In genomic region chr14:8056076-8056475, GRCm38 (mm10) we compare ENCODE assay signal across 24 mouse cellular contexts. TPM values are rescaled to one million over a fixed set of nuclear protein-coding genes. Genes with fewer than 3 reads are reported as not detected.
DNase-seq lines count a peak whose midpoint lies in the region; ATAC-seq and TF ChIP-seq lines count a peak whose summit lies in the region.
"Had no signal": no experiment of that assay in that cellular context is flagged by ENCODE, and none has a peak within 500 bp of the region (broad histone marks: within the 10 kb centered on the region; RNA-seq: fewer than 3 reads in every experiment).

No protein-coding gene starts in this region.

- no peak for TF ChIP-seq CTCF in ES-Bruce4 (IDR thresholded peaks at IDR 0.05; ENCODE audit: low read depth, low read length)

- H3K4me3 ChIP-seq in ES-Bruce4 (ENCODE audit: low read depth, low read length): no peak overlapping the region
- H3K4me3 ChIP-seq: embryonic facial prominence, embryonic 10.5 days; embryonic facial prominence, embryonic 12.5 days; erythroblast, embryonic 14.5 days; forebrain, embryonic 10.5 days had no signal

- H3K36me3 ChIP-seq in ES-Bruce4 (ENCODE audit: control insufficient read depth, insufficient read depth, low read length, poor library complexity, severe bottlenecking): no peaks in the 10 kb centered on the region
- H3K36me3 ChIP-seq: G1E had no signal

- H3K27me3 ChIP-seq in ES-Bruce4 (ENCODE audit: control insufficient read depth, insufficient read depth, low read length, poor library complexity, severe bottlenecking): no peaks in the 10 kb centered on the region
- H3K27me3 ChIP-seq: embryonic facial prominence, embryonic 12.5 days; Patski had no signal

- H3K4me1 ChIP-seq in ES-Bruce4 (ENCODE audit: control insufficient read depth, insufficient read depth, low read length): peaks cover 9% of the 10 kb centered on the region
- H3K4me1 ChIP-seq: embryonic facial prominence, embryonic 12.5 days had no signal

- no peak for ATAC-seq in erythroblast, adult 5-6 weeks (replicated peaks; ENCODE audit: low FRiP score, poor library complexity, severe bottlenecking)
- ATAC-seq: forebrain, embryonic 14.5 days; forebrain, embryonic 16.5 days; Patski had no signal

- H3K27ac ChIP-seq in ES-Bruce4 (ENCODE audit: insufficient read depth, low read length): no peak overlapping the region
- H3K27ac ChIP-seq: embryonic facial prominence, embryonic 10.5 days; embryonic facial prominence, embryonic 12.5 days; forebrain, embryonic 10.5 days had no signal

- intact Hi-C loops in heart, postnatal 25 days (cut with DNase I): no loop called here

- H3K9me3 ChIP-seq in ES-Bruce4 (replicated peaks; ENCODE audit: control insufficient read depth, insufficient read depth, low read length, poor library complexity, severe bottlenecking): no peaks in the 10 kb centered on the region
- H3K9me3 ChIP-seq: embryonic facial prominence, embryonic 10.5 days; embryonic facial prominence, embryonic 12.5 days; forebrain, embryonic 10.5 days; G1E had no signal

- peak; percentile 72 for TF ChIP-seq EP300 in ES-Bruce4 (IDR thresholded peaks at IDR 0.05; ENCODE audit: insufficient read depth, low read depth, low read length)

- DNase-seq in heart, adult 11 months: peak; percentile 43
- no peak for DNase-seq in heart, postnatal 25 days (ENCODE audit: low spot score)
- DNase-seq in ES-CJ7 (ENCODE audit: low read depth, low spot score): peak; percentile 44
- DNase-seq in R1 (ENCODE audit: low read depth, low spot score): peak; percentile 55
- no peak for DNase-seq in thymus, postnatal 10 days (ENCODE audit: low spot score in 2 of 2)
- DNase-seq: adrenal gland, adult 2 months; adrenal gland, postnatal 10 days; adrenal gland, postnatal 25 days; cerebellum, adult 11 months; cerebellum, adult 18-20 months; cerebellum, adult 8-10 months; cerebellum, adult 9-11 months; cerebellum, postnatal 14 days; cerebellum, postnatal 36 days had no signal

- TF ChIP-seq POLR2A in ES-Bruce4 (IDR thresholded peaks at IDR 0.05; ENCODE audit: insufficient read depth, low read length): no peak

- no peak overlapping the region for H3K9ac ChIP-seq in ES-Bruce4 (ENCODE audit: low read depth, poor library complexity, severe bottlenecking)
- H3K9ac ChIP-seq: embryonic facial prominence, embryonic 12.5 days had no signal

RNA-seq across cellular contexts. Expression of gene Rpp14, which starts 24.1 kb away (rescaled TPM):
- 10 to 100 TPM; 19.0 to 23.8 TPM for total RNA-seq in heart, postnatal 25 days (2021)
- 40.5 and 47.1 TPM in 2 replicates for polyA plus RNA-seq in ES-Bruce4 (2011; ENCODE audit: insufficient read depth, insufficient read length, low read depth, missing spikeins)
- total RNA-seq in erythroblast, adult 5-6 weeks (2015; ENCODE audit: low replicate concordance): 5.4 and 7.1 TPM in 2 replicates
- 11.7 and 14.0 TPM in 2 replicates for total RNA-seq in erythroblast, adult 5-6 weeks (2017; ENCODE audit: low replicate concordance)

RNA-seq across cellular contexts. Expression of gene Pxk, which starts 41.9 kb away (rescaled TPM):
- 10 to 100 TPM; 20.0 to 23.2 TPM for total RNA-seq in heart, postnatal 25 days (2021)
- 19.8 and 24.2 TPM in 2 replicates for polyA plus RNA-seq in ES-Bruce4 (2011; ENCODE audit: insufficient read depth, insufficient read length, low read depth, missing spikeins)
- 11.7 and 16.1 TPM in 2 replicates for total RNA-seq in erythroblast, adult 5-6 weeks (2015; ENCODE audit: low replicate concordance)
- 3.9 and 9.6 TPM in 2 replicates for total RNA-seq in erythroblast, adult 5-6 weeks (2017; ENCODE audit: low replicate concordance)

RNA-seq across cellular contexts. Expression of gene Abhd6, which starts 53.4 kb away (rescaled TPM):
- 1 to 10 TPM; 7.3 to 8.1 TPM for total RNA-seq in heart, postnatal 25 days (2021)
- polyA plus RNA-seq in ES-Bruce4 (2011; ENCODE audit: insufficient read depth, insufficient read length, low read depth, missing spikeins): 12.6 and 14.9 TPM in 2 replicates
- total RNA-seq in erythroblast, adult 5-6 weeks (2015; ENCODE audit: low replicate concordance): not detected in 2 replicates
- not detected in 2 replicates for total RNA-seq in erythroblast, adult 5-6 weeks (2017; ENCODE audit: low replicate concordance)
- total RNA-seq: G1E had no signal
- polyA plus RNA-seq: erythroblast, embryonic 14.5 days; G1E had no signal

Comparison
In these comparisons a context has a peak if more than half of its experiments do, and no peak if none do; other contexts are left out.
1. DNase-seq: peak in heart, adult 11 months (single experiment), ES-CJ7 (single experiment) and R1 (single experiment); none in heart, postnatal 25 days (single experiment) and thymus, postnatal 10 days (0 of 2).
2. RNA of gene Abhd6, which starts 53.4 kb away (total RNA-seq): 7.3 to 8.1 TPM in heart, postnatal 25 days; not detected in erythroblast, adult 5-6 weeks; every median in the first group is over 4 times any median in the second.